ENCODE assay signal across 32 mouse cellular contexts in genomic region chr12:108326401-108326800, GRCm38 (mm10). TPM values are rescaled to one million over a fixed set of nuclear protein-coding genes. Genes with fewer than 3 reads are reported as not detected.
DNase-seq lines count a peak whose midpoint lies in the region; ATAC-seq and TF ChIP-seq lines count a peak whose summit lies in the region.
"Had no signal": no experiment of that assay in that cellular context is flagged by ENCODE, and none has a peak within 500 bp of the region (broad histone marks: within the 10 kb centered on the region; RNA-seq: fewer than 3 reads in every experiment).

No protein-coding gene starts in this region.

- no peak for ATAC-seq in hindbrain, postnatal 0 days
- no peak for ATAC-seq in hindbrain, embryonic 14.5 days (ENCODE audit: low FRiP score)
- ATAC-seq in midbrain, embryonic 15.5 days (replicated peaks), result no peak
- peak; percentile 63 for ATAC-seq in forebrain, embryonic 14.5 days
- ATAC-seq: inflammation-experienced regulatory T-cells, adult 6 months; liver, embryonic 12.5 days; liver, postnatal 0 days; Patski had no signal

- no peak overlapping the region for H3K4me2 ChIP-seq in hindbrain, postnatal 0 days (ENCODE audit: low read depth, low read length)
- no peak overlapping the region for H3K4me2 ChIP-seq in hindbrain, embryonic 14.5 days (replicated peaks)
- no peak overlapping the region for H3K4me2 ChIP-seq in midbrain, embryonic 15.5 days
- no peak overlapping the region for H3K4me2 ChIP-seq in forebrain, embryonic 14.5 days (ENCODE audit: low read length)
- H3K4me2 ChIP-seq: embryonic facial prominence, embryonic 15.5 days; hindbrain, embryonic 13.5 days; liver, embryonic 12.5 days; neural tube, embryonic 12.5 days had no signal

- no peak for TF ChIP-seq CTCF in hindbrain, postnatal 0 days (IDR thresholded peaks at IDR 0.05; ENCODE audit: low read depth)

- no peaks in the 10 kb centered on the region for H3K9me3 ChIP-seq in hindbrain, postnatal 0 days (ENCODE audit: low read length)
- no peaks in the 10 kb centered on the region for H3K9me3 ChIP-seq in hindbrain, embryonic 14.5 days (ENCODE audit: control insufficient read depth, low read length)
- H3K9me3 ChIP-seq in midbrain, embryonic 10.5 days (replicated peaks), result no peaks in the 10 kb centered on the region
- no peaks in the 10 kb centered on the region for H3K9me3 ChIP-seq in midbrain, embryonic 15.5 days
- no peaks in the 10 kb centered on the region for H3K9me3 ChIP-seq in forebrain, embryonic 14.5 days (replicated peaks; ENCODE audit: control insufficient read depth, low read length)
- H3K9me3 ChIP-seq: embryonic facial prominence, embryonic 10.5 days; embryonic facial prominence, embryonic 15.5 days; heart, embryonic 10.5 days; hindbrain, embryonic 13.5 days; liver, embryonic 12.5 days; midbrain, embryonic 13.5 days; neural tube, embryonic 12.5 days had no signal

- 27% methylated on average over 5 of the region's 5 CpGs for WGBS in hindbrain, postnatal 0 days
- WGBS in hindbrain, embryonic 14.5 days, result 40% methylated on average over 5 of the region's 5 CpGs
- 55% methylated on average over 5 of the region's 5 CpGs for WGBS in midbrain, embryonic 10.5 days
- WGBS in midbrain, embryonic 15.5 days, result 44% methylated on average over 5 of the region's 5 CpGs
- WGBS in forebrain, embryonic 14.5 days, result 23% methylated on average over 5 of the region's 5 CpGs

- no peak overlapping the region for H3K27ac ChIP-seq in hindbrain, postnatal 0 days
- no peak overlapping the region for H3K27ac ChIP-seq in hindbrain, embryonic 14.5 days
- peak overlapping the region; percentile 68 for H3K27ac ChIP-seq in midbrain, embryonic 10.5 days (replicated peaks)
- H3K27ac ChIP-seq in midbrain, embryonic 15.5 days, result no peak overlapping the region
- peak overlapping the region; percentile 68; the same call in 1 of the 2 replicates for H3K27ac ChIP-seq in forebrain, embryonic 14.5 days (ENCODE audit: low read depth, low read length)
- H3K27ac ChIP-seq: embryonic facial prominence, embryonic 10.5 days; embryonic facial prominence, embryonic 15.5 days; heart, embryonic 10.5 days; hindbrain, embryonic 13.5 days; liver, embryonic 12.5 days; midbrain, embryonic 13.5 days; neural tube, embryonic 12.5 days had no signal

- H3K4me3 ChIP-seq in hindbrain, postnatal 0 days (ENCODE audit: low read length), result no peak overlapping the region
- H3K4me3 ChIP-seq in hindbrain, embryonic 14.5 days (replicated peaks; ENCODE audit: low read length), result no peak overlapping the region
- H3K4me3 ChIP-seq in midbrain, embryonic 10.5 days, result no peak overlapping the region
- no peak overlapping the region for H3K4me3 ChIP-seq in midbrain, embryonic 15.5 days
- H3K4me3 ChIP-seq in forebrain, embryonic 14.5 days (ENCODE audit: low read depth, low read length), result no peak overlapping the region
- H3K4me3 ChIP-seq: embryonic facial prominence, embryonic 10.5 days; embryonic facial prominence, embryonic 15.5 days; heart, embryonic 10.5 days; liver, embryonic 12.5 days; midbrain, embryonic 13.5 days; myocyte; neural tube, embryonic 12.5 days had no signal

- DNase-seq in hindbrain, postnatal 0 days (ENCODE audit: low spot score), result peak; percentile 41
- DNase-seq in hindbrain, embryonic 14.5 days (ENCODE audit: low spot score), result no peak
- DNase-seq in midbrain, embryonic 10.5 days (ENCODE audit: low spot score), result no peak
- peak; percentile 16 for DNase-seq in Muller cell, postnatal 12 days (ENCODE audit: inconsistent ontology term)
- DNase-seq in forebrain, embryonic 14.5 days (ENCODE audit: low spot score), result peak; percentile 85
- DNase-seq in embryo, embryonic 9.5 days (ENCODE audit: extremely low spot score), result no peak
- DNase-seq in cerebellum, postnatal 25 days, result no peak
- DNase-seq: adrenal gland, postnatal 10 days; cerebellum, adult 11 months; cerebellum, adult 9-10 months; gastrocnemius, postnatal 25 days; heart, adult 11 months; heart, postnatal 4 days; kidney, adult 11 months; kidney, postnatal 14 days; liver, postnatal 0 days; lung, postnatal 36 days; right cerebral cortex, adult 18-20 months had no signal

- peaks cover 7% of the 10 kb centered on the region for H3K4me1 ChIP-seq in hindbrain, postnatal 0 days (ENCODE audit: insufficient read depth, low read length)
- peaks cover 8% of the 10 kb centered on the region; the same call in 1 of the 2 replicates for H3K4me1 ChIP-seq in hindbrain, embryonic 14.5 days (replicated peaks; ENCODE audit: control insufficient read depth, insufficient read depth, low read length)
- H3K4me1 ChIP-seq in midbrain, embryonic 10.5 days, result peaks cover 55% of the 10 kb centered on the region
- peaks cover 21% of the 10 kb centered on the region for H3K4me1 ChIP-seq in midbrain, embryonic 15.5 days
- H3K4me1 ChIP-seq in forebrain, embryonic 14.5 days (ENCODE audit: control insufficient read depth, insufficient read depth, low read length), result peaks cover 30% of the 10 kb centered on the region

- H3K36me3 ChIP-seq in hindbrain, postnatal 0 days (ENCODE audit: insufficient read depth, low read length), result no peaks in the 10 kb centered on the region
- no peaks in the 10 kb centered on the region for H3K36me3 ChIP-seq in hindbrain, embryonic 14.5 days (replicated peaks; ENCODE audit: control insufficient read depth, insufficient read depth)
- H3K36me3 ChIP-seq in midbrain, embryonic 10.5 days, result 0 out of 2 replicates have a peak, but pooled peaks cover 4% of the 10 kb centered on the region
- H3K36me3 ChIP-seq in midbrain, embryonic 15.5 days (replicated peaks), result no peaks in the 10 kb centered on the region
- H3K36me3 ChIP-seq in forebrain, embryonic 14.5 days (ENCODE audit: control insufficient read depth, insufficient read depth, low read length), result no peaks in the 10 kb centered on the region
- H3K36me3 ChIP-seq: embryonic facial prominence, embryonic 10.5 days; embryonic facial prominence, embryonic 15.5 days; G1E; heart, embryonic 10.5 days; hindbrain, embryonic 13.5 days; liver, embryonic 12.5 days; midbrain, embryonic 13.5 days; neural tube, embryonic 12.5 days had no signal

- H3K9ac ChIP-seq in hindbrain, postnatal 0 days (replicated peaks; ENCODE audit: low read length), result no peak overlapping the region
- H3K9ac ChIP-seq in hindbrain, embryonic 14.5 days, result no peak overlapping the region
- no peak overlapping the region for H3K9ac ChIP-seq in midbrain, embryonic 15.5 days
- no peak overlapping the region for H3K9ac ChIP-seq in forebrain, embryonic 14.5 days (ENCODE audit: low read length)
- H3K9ac ChIP-seq: embryonic facial prominence, embryonic 15.5 days; hindbrain, embryonic 13.5 days; liver, embryonic 12.5 days; liver, postnatal 0 days; midbrain, embryonic 13.5 days; neural tube, embryonic 12.5 days had no signal

- H3K27me3 ChIP-seq in hindbrain, postnatal 0 days (ENCODE audit: insufficient read depth, low read length), result peaks cover 8% of the 10 kb centered on the region; the same call in 1 of the 2 replicates
- peaks cover 21% of the 10 kb centered on the region for H3K27me3 ChIP-seq in hindbrain, embryonic 14.5 days (ENCODE audit: control insufficient read depth, insufficient read depth, low read length)
- peaks cover 63% of the 10 kb centered on the region for H3K27me3 ChIP-seq in midbrain, embryonic 10.5 days (ENCODE audit: low read depth, poor library complexity, severe bottlenecking)
- 0 out of 2 replicates have a peak, but pooled peaks cover 2% of the 10 kb centered on the region for H3K27me3 ChIP-seq in midbrain, embryonic 15.5 days (replicated peaks)
- peaks cover 7% of the 10 kb centered on the region; the same call in 1 of the 2 replicates for H3K27me3 ChIP-seq in forebrain, embryonic 14.5 days (replicated peaks; ENCODE audit: control insufficient read depth, insufficient read depth, low read length)
- H3K27me3 ChIP-seq: Patski had no signal

RNA-seq across cellular contexts. Expression of gene Cyp46a1, which starts 7.8 kb away (rescaled TPM):
- 36.3 and 39.8 TPM in 2 replicates for total RNA-seq in hindbrain, postnatal 0 days (2014; rRNA removed)
- 46.2 and 49.7 TPM in 2 replicates for polyA plus RNA-seq in hindbrain, postnatal 0 days (2015; fragmentation: Nextera tagmentation; extraction: Ambion mirVana)
- polyA plus RNA-seq in hindbrain, embryonic 14.5 days (2014; fragmentation: Nextera tagmentation; extraction: Ambion mirVana), result 22.7 and 23.5 TPM in 2 replicates
- 17.5 and 19.4 TPM in 2 replicates for polyA plus RNA-seq in midbrain, embryonic 10.5 days (2016; fragmentation: Nextera tagmentation; extraction: Ambion mirVana)
- polyA plus RNA-seq in midbrain, embryonic 15.5 days (2015; fragmentation: Nextera tagmentation; extraction: Ambion mirVana), result 23.6 and 24.9 TPM in 2 replicates
- polyA plus RNA-seq in forebrain, embryonic 14.5 days (2014; fragmentation: Nextera tagmentation; extraction: Ambion mirVana), result 10.9 and 14.3 TPM in 2 replicates
- total RNA-seq: common myeloid progenitor, adult 5-6 weeks; megakaryocyte, adult 5-6 weeks had no signal
- polyA plus RNA-seq: G1E; inflammation-experienced regulatory T-cells, adult 6 months had no signal

RNA-seq across cellular contexts. Expression of gene Hhipl1, which starts 20.3 kb away (rescaled TPM):
- 10.2 and 10.8 TPM in 2 replicates for total RNA-seq in hindbrain, postnatal 0 days (2014; rRNA removed)
- polyA plus RNA-seq in hindbrain, postnatal 0 days (2015; fragmentation: Nextera tagmentation; extraction: Ambion mirVana), result 2.8 and 3.2 TPM in 2 replicates
- 1.8 and 1.9 TPM in 2 replicates for polyA plus RNA-seq in hindbrain, embryonic 14.5 days (2014; fragmentation: Nextera tagmentation; extraction: Ambion mirVana)
- 3.7 and 5.1 TPM in 2 replicates for polyA plus RNA-seq in midbrain, embryonic 10.5 days (2016; fragmentation: Nextera tagmentation; extraction: Ambion mirVana)
- polyA plus RNA-seq in midbrain, embryonic 15.5 days (2015; fragmentation: Nextera tagmentation; extraction: Ambion mirVana), result 2.7 and 2.8 TPM in 2 replicates
- 1.0 and 1.4 TPM in 2 replicates for polyA plus RNA-seq in forebrain, embryonic 14.5 days (2014; fragmentation: Nextera tagmentation; extraction: Ambion mirVana)
- total RNA-seq: common myeloid progenitor, adult 5-6 weeks; megakaryocyte, adult 5-6 weeks had no signal
- polyA plus RNA-seq: G1E; inflammation-experienced regulatory T-cells, adult 6 months had no signal

RNA-seq across cellular contexts. Expression of gene Eml1, which starts 44.4 kb away (rescaled TPM):
- total RNA-seq in hindbrain, postnatal 0 days (2014; rRNA removed), result 45.8 and 55.2 TPM in 2 replicates
- 41.2 and 42.1 TPM in 2 replicates for polyA plus RNA-seq in hindbrain, postnatal 0 days (2015; fragmentation: Nextera tagmentation; extraction: Ambion mirVana)
- 55.1 and 61.8 TPM in 2 replicates for polyA plus RNA-seq in hindbrain, embryonic 14.5 days (2014; fragmentation: Nextera tagmentation; extraction: Ambion mirVana)
- 121 and 123 TPM in 2 replicates for polyA plus RNA-seq in midbrain, embryonic 10.5 days (2016; fragmentation: Nextera tagmentation; extraction: Ambion mirVana)
- polyA plus RNA-seq in midbrain, embryonic 15.5 days (2015; fragmentation: Nextera tagmentation; extraction: Ambion mirVana), result 52.9 and 61.3 TPM in 2 replicates
- polyA plus RNA-seq in forebrain, embryonic 14.5 days (2014; fragmentation: Nextera tagmentation; extraction: Ambion mirVana), result 52.2 and 57.1 TPM in 2 replicates
- total RNA-seq: common myeloid progenitor, adult 5-6 weeks had no signal
- polyA plus RNA-seq: G1E; inflammation-experienced regulatory T-cells, adult 6 months had no signal

RNA-seq across cellular contexts. Expression of gene Ccdc85c, which starts 51.2 kb away (rescaled TPM):
- total RNA-seq in hindbrain, postnatal 0 days (2014; rRNA removed), result 86.3 and 94.7 TPM in 2 replicates
- polyA plus RNA-seq in hindbrain, postnatal 0 days (2015; fragmentation: Nextera tagmentation; extraction: Ambion mirVana), result 16.9 and 17.0 TPM in 2 replicates
- polyA plus RNA-seq in hindbrain, embryonic 14.5 days (2014; fragmentation: Nextera tagmentation; extraction: Ambion mirVana), result 13.9 and 16.5 TPM in 2 replicates
- polyA plus RNA-seq in midbrain, embryonic 10.5 days (2016; fragmentation: Nextera tagmentation; extraction: Ambion mirVana), result 12.1 and 15.5 TPM in 2 replicates
- polyA plus RNA-seq in midbrain, embryonic 15.5 days (2015; fragmentation: Nextera tagmentation; extraction: Ambion mirVana), result 15.3 and 15.8 TPM in 2 replicates
- polyA plus RNA-seq in forebrain, embryonic 14.5 days (2014; fragmentation: Nextera tagmentation; extraction: Ambion mirVana), result 13.6 and 14.5 TPM in 2 replicates
- polyA plus RNA-seq: G1E had no signal

Comparison
In these comparisons a context has a peak if more than half of its experiments do, and no peak if none do; other contexts are left out.
1. DNase-seq: peak in hindbrain, postnatal 0 days (single experiment), Muller cell, postnatal 12 days (single experiment) and forebrain, embryonic 14.5 days (single experiment); none in hindbrain, embryonic 14.5 days (single experiment), midbrain, embryonic 10.5 days (single experiment), embryo, embryonic 9.5 days (single experiment) and cerebellum, postnatal 25 days (0 of 2).
2. H3K27ac ChIP-seq: peak in midbrain, embryonic 10.5 days (single experiment) and forebrain, embryonic 14.5 days (single experiment); none in hindbrain, postnatal 0 days (single experiment), hindbrain, embryonic 14.5 days (single experiment) and midbrain, embryonic 15.5 days (single experiment).